Mouse (Mus musculus) cerebellum, adult 2 months (tissue): ENCODE results near the gene Ivns1abp. TPM values are rescaled to one million over a fixed set of nuclear protein-coding genes. Genes with fewer than 3 reads are reported as not detected.

Experiments
- DNase-seq, 2 experiments: peaks; one replicate each; pipeline ENCODE4 v3.0.0; 2021
- H3K27ac ChIP-seq: fragments of 200-500 bp; 2 replicates; pipeline ENCODE4 v1.5.1; 2012; ENCODE audit warnings: low read length, control low read depth, inconsistent platforms; ENCODE audit not compliant: insufficient read depth
- H3K27me3 ChIP-seq: fragments of 200-500 bp; 2 replicates; pipeline ENCODE4 v1.6.1; 2012; ENCODE audit warnings: inconsistent platforms, mild to moderate bottlenecking, low read length, moderate library complexity; ENCODE audit not compliant: control insufficient read depth, insufficient read depth
- H3K4me1 ChIP-seq: fragments of 200-500 bp; 2 replicates; pipeline ENCODE4 v1.6.1; 2011; ENCODE audit warnings: low read length; ENCODE audit not compliant: control insufficient read depth, insufficient read depth
- H3K4me3 ChIP-seq: fragments of 200-500 bp; replicated peaks from 2 replicates; pipeline ENCODE3; 2011; ENCODE audit warnings: mild to moderate bottlenecking, low read depth, low read length, control low read depth; ENCODE audit not compliant: insufficient read depth
- CTCF ChIP-seq: fragments of 200-500 bp; IDR thresholded peaks from 2 replicates; pipeline ENCODE4 v1.5.1; 2011; ENCODE audit warnings: low read depth, mild to moderate bottlenecking, control low read depth, low read length, moderate library complexity, borderline replicate concordance; ENCODE audit not compliant: insufficient read depth
- POLR2A ChIP-seq: fragments of 200-500 bp; IDR thresholded peaks from 2 replicates; pipeline ENCODE4 v1.6.1; 2011; ENCODE audit warnings: low read length, control low read depth, borderline replicate concordance; ENCODE audit not compliant: insufficient read depth
- WGBS: fragments of 180-500 bp; shearing (Covaris S2); methylation state at CpG from one replicate; pipeline ENCODE4 v1.1.7; 2018; 5-methylcytosine and 5-hydroxymethylcytosine counted together
- polyA plus RNA-seq: library from polyadenylated mRNA; depleted of rRNA; stranded (reverse); fragments of >200 nt; gene quantifications from 2 replicates; pipeline ENCODE4 v1.2.3, GENCODE M21; 2012; rRNA removed

The Ivns1abp gene
- polyA plus RNA-seq, 1 experiment: 108 TPM

DNA sequence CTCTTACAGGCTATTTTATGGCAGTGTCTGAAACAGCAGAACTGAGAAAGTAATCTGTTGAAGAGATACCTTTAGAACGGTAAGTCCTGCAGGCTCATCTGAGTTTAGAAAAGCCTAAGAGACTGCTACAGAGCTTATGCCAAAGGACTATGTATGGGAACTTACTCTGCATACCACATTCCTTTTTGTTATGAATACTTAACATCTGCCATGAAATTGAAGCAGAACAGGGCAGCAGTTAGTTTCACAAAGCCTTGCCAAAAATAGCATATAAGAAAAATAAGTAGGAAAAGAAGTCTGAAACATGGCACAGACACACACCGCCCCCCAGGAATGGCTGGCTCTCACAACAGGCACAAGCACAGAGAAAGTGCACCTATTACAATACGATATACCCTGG lies 65.5 kb downstream of the Ivns1abp start:
- 96% methylated on average over 3 of the region's 3 CpGs for WGBS

More for the DNA sequence above, 65.5 kb downstream of the Ivns1abp start:
- no peak overlapping the region for H3K27ac ChIP-seq
- no peak for TF ChIP-seq CTCF
- no peak for TF ChIP-seq POLR2A
- no peaks in the 10 kb centered on the region for H3K4me1 ChIP-seq
- no peaks in the 10 kb centered on the region for H3K27me3 ChIP-seq
- no peak overlapping the region for H3K4me3 ChIP-seq
- no peak for DNase-seq

Other genes with a start within 250 kb of the Ivns1abp start
- gene Gm47985, start 161.9 kb upstream of the Ivns1abp start, polyA plus RNA-seq: not detected in 2 replicates
- gene Gm8947, start 152.1 kb upstream of the Ivns1abp start, polyA plus RNA-seq: not detected in 2 replicates
- gene Gm47995, start 146.0 kb upstream of the Ivns1abp start, polyA plus RNA-seq: not detected in 2 replicates
- gene 3110040M04Rik, start 140.4 kb upstream of the Ivns1abp start, polyA plus RNA-seq: not detected in 2 replicates
- not detected in 2 replicates for gene Gm47996, start 134.3 kb upstream of the Ivns1abp start, polyA plus RNA-seq
- gene Swt1, start 84.0 kb downstream of the Ivns1abp start, polyA plus RNA-seq: 16.7 and 21.6 TPM in 2 replicates
- gene Trmt1l, start 84.1 kb downstream of the Ivns1abp start, polyA plus RNA-seq: 30.8 and 31.9 TPM in 2 replicates
- gene Rnf2, start 156.5 kb downstream of the Ivns1abp start, polyA plus RNA-seq: 27.3 and 31.4 TPM in 2 replicates
- gene Fam129a, start 226.7 kb downstream of the Ivns1abp start, polyA plus RNA-seq: 1.3 TPM in 2 replicates